38 mouse cellular contexts compared by ENCODE assay signal in the genomic region with DNA sequence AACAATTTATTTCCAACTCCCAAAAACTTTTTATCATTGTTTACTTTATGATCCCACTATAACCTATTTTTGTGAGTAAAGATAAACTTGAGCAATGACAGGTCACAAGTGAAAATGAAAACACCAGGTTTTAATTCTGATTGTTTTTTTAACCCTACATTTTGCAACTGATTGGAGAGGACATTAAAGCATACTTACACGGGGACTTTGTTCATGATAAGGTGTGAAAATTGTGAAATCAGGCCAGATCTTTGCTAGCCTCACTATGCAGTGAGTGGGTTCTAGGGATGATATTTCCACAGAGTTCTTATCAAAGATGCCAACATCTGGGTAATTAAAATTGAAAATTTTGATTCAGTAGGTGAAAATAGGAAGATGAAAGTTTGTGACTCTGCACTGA. TPM values are rescaled to one million over a fixed set of nuclear protein-coding genes. Genes with fewer than 3 reads are reported as not detected.
"Had no signal": no experiment of that assay in that cellular context is flagged by ENCODE, and none has a peak within 500 bp of the region (broad histone marks: within the 10 kb centered on the region; RNA-seq: fewer than 3 reads in every experiment).

No protein-coding gene starts in this region.

- H3K27me3 ChIP-seq: heart, embryonic 12.5 days; heart, embryonic 13.5 days; heart, embryonic 15.5 days; hindbrain, embryonic 12.5 days; hindbrain, embryonic 13.5 days; hindbrain, embryonic 15.5 days; intestine, embryonic 15.5 days; kidney, embryonic 15.5 days had no signal

- H3K4me3 ChIP-seq: heart, embryonic 10.5 days; heart, embryonic 12.5 days; heart, embryonic 13.5 days; heart, embryonic 15.5 days; hindbrain, embryonic 10.5 days; hindbrain, embryonic 12.5 days; hindbrain, embryonic 13.5 days; hindbrain, embryonic 15.5 days; intestine, embryonic 15.5 days; kidney, embryonic 15.5 days; layer of hippocampus, adult 2 months had no signal

- DNase-seq: heart, postnatal 10 days; heart, postnatal 14 days; heart, postnatal 36 days; heart, postnatal 4 days; kidney, adult 11 months; kidney, adult 18-20 months; kidney, adult 2 months; kidney, adult 8-10 months; kidney, adult 9 months; kidney, postnatal 10 days; kidney, postnatal 14 days; kidney, postnatal 25 days; kidney, postnatal 36 days; kidney, postnatal 4 days; layer of hippocampus, adult 9-11 months; layer of hippocampus, postnatal 36 days had no signal

- H3K4me1 ChIP-seq: heart, embryonic 10.5 days; hindbrain, embryonic 10.5 days; hindbrain, embryonic 12.5 days; hindbrain, embryonic 13.5 days; hindbrain, embryonic 15.5 days; intestine, embryonic 15.5 days; kidney, embryonic 15.5 days had no signal

- H3K9me3 ChIP-seq: heart, embryonic 10.5 days; heart, embryonic 12.5 days; heart, embryonic 13.5 days; heart, embryonic 15.5 days; hindbrain, embryonic 10.5 days; hindbrain, embryonic 12.5 days; hindbrain, embryonic 13.5 days; hindbrain, embryonic 15.5 days; intestine, embryonic 15.5 days; kidney, embryonic 15.5 days had no signal

- H3K36me3 ChIP-seq: heart, embryonic 10.5 days; heart, embryonic 12.5 days; heart, embryonic 13.5 days; heart, embryonic 15.5 days; hindbrain, embryonic 10.5 days; hindbrain, embryonic 12.5 days; hindbrain, embryonic 13.5 days; hindbrain, embryonic 15.5 days; intestine, embryonic 15.5 days; kidney, embryonic 15.5 days had no signal

- H3K27ac ChIP-seq: heart, embryonic 10.5 days; heart, embryonic 13.5 days; heart, embryonic 15.5 days; hindbrain, embryonic 10.5 days; hindbrain, embryonic 12.5 days; hindbrain, embryonic 13.5 days; hindbrain, embryonic 14.5 days; hindbrain, embryonic 15.5 days; hindbrain, postnatal 0 days; kidney, embryonic 15.5 days; kidney, postnatal 0 days; layer of hippocampus, adult 2 months had no signal

- H3K9ac ChIP-seq: heart, embryonic 12.5 days; heart, embryonic 13.5 days; heart, embryonic 15.5 days; hindbrain, embryonic 12.5 days; hindbrain, embryonic 13.5 days; hindbrain, embryonic 14.5 days; hindbrain, embryonic 15.5 days; intestine, embryonic 15.5 days; kidney, embryonic 15.5 days had no signal

- H3K4me2 ChIP-seq: heart, embryonic 11.5 days; heart, embryonic 12.5 days; heart, embryonic 13.5 days; heart, embryonic 15.5 days; hindbrain, embryonic 12.5 days; hindbrain, embryonic 13.5 days; hindbrain, embryonic 14.5 days; hindbrain, embryonic 15.5 days; intestine, embryonic 15.5 days; kidney, embryonic 15.5 days had no signal

- ATAC-seq: hindbrain, embryonic 16.5 days; hindbrain, postnatal 0 days; inflammation-experienced regulatory T-cells, adult 6 months; intestine, embryonic 15.5 days; intestine, postnatal 0 days had no signal

RNA-seq across cellular contexts. Expression of a gene that starts 56.6 kb away (rescaled TPM):
- total RNA-seq: heart, postnatal 25 days; heart, postnatal 36 days; layer of hippocampus, adult 18-20 months; layer of hippocampus, adult 8-10 months; layer of hippocampus, postnatal 36 days had no signal
- polyA plus RNA-seq: heart, postnatal 0 days; hindbrain, postnatal 0 days had no signal
